Mouse (Mus musculus) left cerebral cortex, postnatal 36 days (tissue): ENCODE data around the gene Tead3. TPM values are rescaled to one million over a fixed set of nuclear protein-coding genes. Genes with fewer than 3 reads are reported as not detected.

ENCODE experiments used
- DNase-seq, 2 experiments: peaks; one replicate each; pipeline ENCODE4 v3.0.0; 2021 to 2022; ENCODE audit warnings: low spot score in 2 of 2, mixed read lengths in 1 of 2
- intact Hi-C: fragments of 180-260 bp; cut with DNase I; formaldehyde crosslinking; loops from one replicate; pipeline ENCODE4 v1.15.1; 2025
- total RNA-seq, 2 experiments: library from RNA; stranded (reverse); gene quantifications; 2 replicates each; pipeline ENCODE4 v1.2.3; 2021

Tead3 gene
- total RNA-seq = 1 to 10 TPM; 2.4 to 2.8 TPM

GRCm38 (mm10) chr17:28350466-28351352, at the start of gene Tead3:
Gene Tead3, minus strand, starts transcription at chr17:28350817.
- intact Hi-C loops = no loop called here
- DNase-seq = no peak

- intact Hi-C loops = no loop called here
- no peak for DNase-seq
These were observed 44.4 kb upstream of the Tead3 start for GRCm38 (mm10) chr17:28394994-28395393.

- intact Hi-C loops = no loop called here
- no peak for DNase-seq
These were observed 43.6 kb upstream of the Tead3 start for GRCm38 (mm10) chr17:28394051-28394765.

DNA sequence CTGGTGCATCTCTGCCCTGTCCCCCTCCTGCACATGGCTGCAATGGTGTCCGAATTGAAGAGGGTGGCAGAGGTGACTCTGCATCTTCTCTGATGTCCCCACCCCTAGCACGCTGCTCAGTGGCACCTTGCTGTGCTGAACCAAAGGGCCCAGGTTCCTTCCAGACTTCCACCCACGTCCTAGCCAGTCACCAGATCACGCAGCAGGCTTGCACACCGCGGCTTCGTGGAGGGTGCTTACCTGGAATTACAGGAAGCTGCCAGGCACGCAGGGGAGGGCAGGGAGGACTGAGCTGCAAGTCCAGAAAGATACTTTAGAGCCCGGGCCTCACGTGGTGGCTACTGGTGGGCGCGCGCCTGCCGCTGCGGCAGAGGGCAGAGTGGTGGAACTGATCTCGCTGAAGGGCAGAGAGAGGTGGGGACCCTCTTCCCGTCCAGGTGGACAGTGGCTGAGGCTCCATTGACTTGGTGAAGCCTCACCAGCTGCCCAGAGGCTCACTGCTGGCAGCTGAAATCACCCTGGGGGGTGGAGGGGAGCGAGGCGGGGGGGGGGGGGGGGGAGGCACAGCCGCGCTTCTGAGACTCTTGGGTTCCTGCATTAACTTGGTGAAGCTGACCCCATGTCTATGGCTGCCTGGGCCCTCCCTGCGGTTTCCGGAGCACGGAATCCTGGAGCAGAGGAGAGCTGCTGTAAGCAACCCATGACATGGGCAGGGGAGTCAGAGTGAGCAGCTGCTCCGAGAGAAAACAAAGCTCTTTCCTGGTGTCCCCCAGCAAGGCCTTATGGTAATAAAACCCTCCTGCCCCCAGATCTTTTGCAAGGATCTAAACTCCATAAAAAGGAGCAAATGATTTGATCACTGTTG, 41.2 kb upstream of the Tead3 start:
- intact Hi-C loops = no loop called here
- DNase-seq = no peak

DNA sequence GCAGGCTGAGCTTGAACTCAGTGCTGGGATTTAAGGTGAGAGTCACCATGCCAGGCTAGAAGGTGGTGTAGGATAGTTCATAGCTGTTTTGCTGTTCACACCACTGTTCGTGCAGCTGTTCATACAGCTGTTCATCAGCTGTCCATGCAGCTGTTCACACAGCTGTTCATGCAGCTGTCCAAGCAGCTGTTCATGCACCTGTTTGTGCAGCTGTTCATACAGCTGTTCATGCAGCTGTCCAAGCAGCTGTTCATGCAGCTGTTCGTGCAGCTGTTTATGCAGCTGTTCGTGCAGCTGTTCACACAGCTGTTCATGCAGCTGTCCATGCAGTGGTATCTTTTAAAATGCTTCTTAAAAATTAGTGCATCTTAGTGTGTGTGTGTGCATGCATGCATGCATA, 37.9 kb upstream of the Tead3 start:
- no peak for DNase-seq
- intact Hi-C loops = no loop called here

DNA sequence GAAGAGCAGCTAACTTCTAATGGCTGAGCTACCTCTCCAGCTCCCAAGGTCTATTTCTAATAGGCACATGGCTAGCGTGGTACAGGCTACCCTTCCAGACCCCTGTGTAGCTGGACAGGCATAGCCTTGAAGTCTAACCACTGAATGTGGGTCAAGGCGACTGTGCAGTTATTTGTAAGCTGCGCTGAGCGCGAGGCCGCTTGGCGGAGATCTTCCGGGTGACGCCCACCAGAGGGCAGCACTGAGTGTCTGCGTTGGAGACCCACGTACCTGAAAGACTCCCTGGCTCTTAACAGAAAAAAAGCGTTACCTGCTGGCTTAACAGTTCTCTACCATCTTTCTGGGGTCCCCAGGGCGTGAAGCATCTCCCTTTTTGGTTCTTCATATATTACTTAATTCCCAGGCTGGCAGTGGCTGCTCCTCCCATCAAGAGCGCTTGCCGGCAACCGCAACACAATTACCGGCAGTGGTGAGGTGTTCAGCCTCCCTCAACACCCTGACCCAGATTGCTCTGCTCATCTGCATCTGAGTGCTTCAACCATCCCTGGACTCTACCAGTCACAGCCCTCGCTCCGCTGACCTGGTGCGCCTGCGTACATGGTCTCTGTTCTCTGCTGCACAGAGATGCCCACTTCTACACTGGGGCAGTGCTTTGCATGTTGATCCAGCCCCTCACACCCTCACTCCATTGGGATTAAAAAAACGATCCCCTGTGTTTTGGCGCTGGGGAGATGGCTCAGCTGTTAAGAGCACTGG, 35.7 kb upstream of the Tead3 start:
- intact Hi-C loops = loop anchor here (1.0 kb wide), 1 partner anchor 142 kb away; no protein-coding TSS in a partner anchor
- peak; percentile 73 to 82 for DNase-seq

- DNase-seq = no peak
- intact Hi-C loops = no loop called here
These were observed 33.7 kb upstream of the Tead3 start for GRCm38 (mm10) chr17:28384298-28384697.

GRCm38 (mm10) chr17:28380255-28380654, 29.6 kb upstream of the Tead3 start:
- intact Hi-C loops = no loop called here
- DNase-seq = no peak

DNA sequence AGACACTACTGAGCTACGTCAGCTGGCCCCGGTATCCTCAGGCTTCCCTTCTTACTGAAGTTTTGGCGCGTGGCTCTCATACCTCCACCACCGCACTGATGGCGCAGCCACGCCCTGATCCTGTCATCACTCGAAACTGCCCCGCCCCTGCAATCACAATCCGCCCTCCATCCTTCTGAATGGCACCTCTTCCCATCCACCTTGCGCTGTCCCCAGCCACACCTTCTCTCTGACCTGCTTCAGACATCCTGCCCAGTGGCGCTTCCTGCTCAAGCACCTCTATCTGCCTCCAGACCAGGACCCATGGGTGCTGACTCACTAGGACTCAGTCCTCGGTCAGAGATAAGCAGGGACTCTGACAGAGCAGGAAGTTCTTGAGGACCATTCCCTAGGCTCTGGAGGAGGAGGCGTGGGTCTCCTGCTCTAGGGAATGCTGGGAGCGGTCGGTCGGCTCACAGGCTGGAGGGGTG, 25.0 kb upstream of the Tead3 start:
- intact Hi-C loops = no loop called here
- DNase-seq = no peak

- DNase-seq = no peak
- intact Hi-C loops = no loop called here
These were observed 23.9 kb upstream of the Tead3 start for GRCm38 (mm10) chr17:28374494-28374893.

DNA sequence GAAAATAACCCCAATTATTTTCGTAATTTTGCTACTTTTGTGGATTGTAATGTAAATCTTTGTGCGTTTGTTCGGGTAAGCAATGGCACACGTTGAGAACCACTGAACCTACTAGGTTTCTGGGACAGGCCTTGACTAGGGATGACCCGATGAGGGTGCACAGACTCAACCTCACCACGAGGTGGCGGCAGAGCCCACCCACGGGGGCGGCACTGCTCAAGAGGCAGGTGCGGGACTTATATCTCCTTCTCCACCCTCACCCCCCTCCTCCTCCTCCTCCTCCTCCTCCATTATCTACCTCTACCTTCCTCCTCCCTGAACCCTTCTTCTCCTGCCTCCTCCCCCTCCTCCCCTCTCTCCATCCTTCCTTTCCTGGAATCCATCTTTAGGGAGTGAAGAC, 23.2 kb upstream of the Tead3 start:
- DNase-seq = no peak
- intact Hi-C loops = no loop called here

GRCm38 (mm10) chr17:28371941-28372340, 21.3 kb upstream of the Tead3 start:
- intact Hi-C loops = no loop called here
- no peak for DNase-seq

GRCm38 (mm10) chr17:28371286-28371685, 20.7 kb upstream of the Tead3 start:
- no peak for DNase-seq
- intact Hi-C loops = no loop called here

- intact Hi-C loops = no loop called here
These were observed 18.4 kb upstream of the Tead3 start for GRCm38 (mm10) chr17:28369056-28369455.

GRCm38 (mm10) chr17:28368449-28368848, 17.8 kb upstream of the Tead3 start:
- intact Hi-C loops = no loop called here
- peak; percentile 29 to 30 for DNase-seq

More at GRCm38 (mm10) chr17:28369056-28369455, 18.4 kb upstream of the Tead3 start:
- DNase-seq = no peak

DNA sequence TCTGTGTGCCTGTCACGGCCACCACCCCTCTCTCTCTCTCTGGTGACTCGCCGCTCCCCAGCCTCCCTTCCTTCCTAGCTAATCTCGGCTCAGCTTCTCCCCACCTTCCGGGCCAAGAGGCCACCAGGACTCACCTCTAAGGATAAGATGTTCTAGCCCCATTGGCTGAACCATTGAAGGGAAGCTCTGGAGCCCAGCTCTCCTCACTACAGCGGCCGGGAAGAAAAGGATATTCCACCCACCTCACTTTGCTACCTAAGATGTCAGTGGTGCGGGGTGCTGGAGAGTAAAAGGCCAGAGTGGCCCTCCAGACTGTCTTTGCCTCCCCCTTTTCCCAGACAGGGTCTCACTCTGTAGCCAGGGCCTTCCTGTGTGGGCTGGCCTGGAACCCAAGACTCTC, 14.5 kb upstream of the Tead3 start, which contains the start of gene Tulp1:
TSS of gene Tulp1 (minus strand) at position 101 of the 400 bp plus-strand sequence.
- intact Hi-C loops = no loop called here
- no peak for DNase-seq

GRCm38 (mm10) chr17:28363507-28363906, 12.9 kb upstream of the Tead3 start:
- intact Hi-C loops = no loop called here
- DNase-seq = no peak

DNA sequence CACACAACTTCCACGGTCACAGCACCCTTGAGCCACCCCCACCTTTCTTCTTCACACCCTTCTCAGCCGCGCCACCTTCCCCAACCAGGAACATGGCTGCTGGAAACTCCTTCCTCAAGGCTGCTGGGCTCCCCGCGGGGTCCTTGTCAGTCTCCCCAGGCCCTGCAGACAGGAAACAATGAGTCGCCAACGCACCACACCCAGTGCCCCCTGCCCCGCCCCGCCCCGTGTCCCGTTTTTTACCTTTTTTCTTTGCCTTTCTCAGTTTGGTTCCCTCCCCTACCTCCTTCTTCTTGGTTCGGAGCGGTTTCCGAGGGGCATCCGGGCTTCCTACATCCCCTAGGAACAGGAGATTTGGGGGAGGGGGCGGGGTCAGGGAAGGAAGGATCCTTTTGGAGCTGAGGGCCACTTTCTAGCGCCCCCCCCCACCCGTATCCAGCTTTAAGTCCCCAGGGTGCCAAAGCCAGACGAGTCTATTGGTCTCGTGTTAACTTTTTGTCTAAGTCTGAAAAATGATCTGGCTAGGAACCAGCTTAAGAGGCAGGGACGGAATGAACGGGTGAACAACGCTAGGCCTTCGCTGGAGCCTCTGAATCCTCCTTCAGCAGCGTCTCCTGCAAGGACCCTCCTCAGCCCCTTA, 12.2 kb upstream of the Tead3 start:
- no peak for DNase-seq
- intact Hi-C loops = no loop called here
